Mouse (Mus musculus) intestine, embryonic 14.5 days (tissue): Measurements from ENCODE around the gene Myo1a. TPM values are rescaled to one million over a fixed set of nuclear protein-coding genes. Genes with fewer than 3 reads are reported as not detected.

Experiments
- ATAC-seq: fragments of 200-750 bp; cut with Nextera tagmentation; replicated peaks from 2 replicates; pipeline ENCODE4 v1.8.0; 2017; ENCODE audit warnings: low read depth, moderate number of reproducible peaks, moderate TSS enrichment, moderate library complexity; ENCODE audit not compliant: low FRiP score, low TSS enrichment
- DNase-seq: peaks from one replicate; pipeline ENCODE4 v3.0.0-alpha.2; 2018; ENCODE audit warnings: low spot score
- H3K27ac ChIP-seq: fragments of 300-500 bp; sonication (generic); 2 replicates; pipeline ENCODE4 v1.5.1; 2014; ENCODE audit warnings: low read depth, mild to moderate bottlenecking, control low read depth
- H3K27me3 ChIP-seq: fragments of 300-500 bp; sonication (generic); replicated peaks from 2 replicates; pipeline ENCODE4 v1.6.1; 2014; ENCODE audit warnings: low read length, control low read depth; ENCODE audit not compliant: control insufficient read depth, insufficient read depth
- H3K36me3 ChIP-seq: fragments of 300-500 bp; sonication (generic); 2 replicates; pipeline ENCODE4 v1.6.1; 2014; ENCODE audit warnings: low read length, control low read depth; ENCODE audit not compliant: control insufficient read depth, insufficient read depth
- H3K4me1 ChIP-seq: fragments of 300-500 bp; sonication (generic); replicated peaks from 2 replicates; pipeline ENCODE4 v1.6.1; 2014; ENCODE audit warnings: low read length, control low read depth, mixed read lengths; ENCODE audit not compliant: control insufficient read depth, insufficient read depth
- H3K4me2 ChIP-seq: fragments of 300-500 bp; sonication (generic); 2 replicates; pipeline ENCODE4 v1.6.1; 2014; ENCODE audit warnings: low read length
- H3K4me3 ChIP-seq: fragments of 300-500 bp; sonication (generic); 2 replicates; pipeline ENCODE4 v1.5.1; 2014; ENCODE audit warnings: low read depth, low read length, control low read depth, mixed read lengths
- H3K9ac ChIP-seq: fragments of 300-500 bp; sonication (generic); 2 replicates; pipeline ENCODE4 v1.6.1; 2014; ENCODE audit warnings: mild to moderate bottlenecking, low read length
- H3K9me3 ChIP-seq: fragments of 300-500 bp; sonication (generic); 2 replicates; pipeline ENCODE4 v1.6.1; 2016; ENCODE audit warnings: low read length, control low read depth; ENCODE audit not compliant: control insufficient read depth
- WGBS: fragments of 180-500 bp; shearing (Covaris S2); extraction: QIAGEN DNeasy Blood & Tissue Kit; methylation state at CpG from one replicate; pipeline ENCODE4 v1.1.7; 2014; 5-methylcytosine and 5-hydroxymethylcytosine counted together
- polyA plus RNA-seq: library from polyadenylated mRNA; unstranded; fragments of >200 nt; fragmentation: Nextera tagmentation; extraction: Ambion mirVana; gene quantifications from 2 replicates; pipeline ENCODE4 v1.2.1, GENCODE M21; 2014

Myo1a gene
- polyA plus RNA-seq, 1 experiment from 2014 or later, result 15.3 TPM

DNA sequence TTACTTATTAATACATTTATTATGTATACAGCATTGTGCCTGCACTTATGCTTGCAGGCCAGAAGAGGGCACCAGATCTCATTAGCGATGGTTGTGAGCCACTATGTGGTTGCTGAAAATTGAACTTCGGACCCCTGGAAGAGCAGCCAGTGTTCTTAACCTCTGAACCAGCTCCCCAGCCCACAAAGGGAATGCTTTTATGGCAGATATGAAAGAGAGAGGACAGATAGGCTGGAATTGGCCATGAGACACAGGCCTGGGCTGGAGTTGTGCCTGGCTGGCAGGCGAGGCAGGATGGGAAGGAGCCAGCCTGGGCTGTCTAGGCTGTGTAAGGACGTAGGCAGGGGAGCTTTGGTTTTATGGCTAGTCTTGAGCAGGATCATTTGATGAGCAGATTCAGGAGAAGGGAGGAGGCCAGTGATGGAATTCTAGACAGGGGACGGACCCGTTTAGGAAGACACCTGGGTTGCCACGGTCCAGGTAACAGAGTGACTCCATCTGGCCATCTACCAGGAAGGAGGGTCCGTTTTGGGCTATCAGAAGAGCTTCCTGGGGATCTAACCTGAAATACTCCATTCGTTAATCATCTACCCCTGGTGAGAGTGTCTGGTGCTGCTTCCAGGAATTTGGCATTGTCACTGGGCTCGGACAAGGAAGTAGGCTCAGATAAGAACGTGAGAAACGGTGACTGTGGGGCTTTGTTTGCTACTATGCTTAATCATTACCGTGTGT is 33.3 kb downstream of the Myo1a start:
- Histone ChIP-seq H3K9ac (peak overlapping the region; percentile 96; the same call in 1 of the 2 replicates), H3K4me1 (peaks cover 18% of the 10 kb centered on the region), H3K4me2 (peak overlapping the region; percentile 49), H3K27ac (peak overlapping the region; percentile 79), H3K9me3 (no peaks in the 10 kb centered on the region), H3K36me3 (peaks cover 20% of the 10 kb centered on the region), H3K4me3 (peak overlapping the region; percentile 87; the same call in 1 of the 2 replicates), H3K27me3 (no peaks in the 10 kb centered on the region)
- peak; percentile 28 for ATAC-seq
- 40% methylated on average over 13 of the region's 13 CpGs for WGBS
- DNase-seq, result peak; percentile 69

DNA sequence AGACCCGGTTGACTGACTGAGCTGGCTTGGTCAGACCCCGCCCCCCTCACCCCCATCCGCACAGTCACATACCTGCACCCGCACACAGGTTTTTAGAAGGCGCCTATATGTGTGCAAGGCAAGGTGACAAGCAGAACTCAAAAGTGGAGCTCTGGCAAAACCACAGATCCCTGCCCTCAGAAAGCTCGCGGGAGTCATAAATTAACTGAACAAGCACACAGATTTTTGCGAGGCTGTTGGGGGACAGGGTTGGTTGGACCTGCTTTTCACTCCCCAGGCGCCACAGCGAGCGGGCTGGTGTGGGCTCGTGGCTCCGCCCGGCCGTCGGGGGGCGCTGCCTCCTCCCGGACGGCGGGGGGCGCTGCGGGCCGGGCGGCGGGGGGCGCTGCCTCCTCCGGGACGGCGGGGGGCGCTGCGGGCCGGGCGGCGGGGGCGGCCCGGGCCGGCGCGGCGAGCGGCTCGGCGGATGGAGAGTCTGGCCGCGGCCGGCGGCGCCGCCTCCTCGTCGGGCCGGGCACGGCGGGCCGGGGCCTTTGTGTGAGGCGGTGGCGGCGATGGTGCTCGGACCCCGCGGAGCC is 34.2 kb downstream of the Myo1a start, which contains the start of gene Zbtb39:
Gene Zbtb39, plus strand, starts transcription at position 456 of the 578 bp plus-strand sequence.
- Histone ChIP-seq H3K4me2 (peak within 1 kb of the TSS; percentile 86), H3K9me3 (no peaks in the 10 kb centered on the region), H3K36me3 (peaks cover 28% of the 10 kb centered on the region), H3K4me3 (peak within 1 kb of the TSS; percentile 87), H3K27ac (peak within 1 kb of the TSS; percentile 79), H3K27me3 (no peaks in the 10 kb centered on the region), H3K9ac (peak within 1 kb of the TSS; percentile 96), H3K4me1 (peaks cover 18% of the 10 kb centered on the region)
- 2% methylated on average over 29 of the region's 61 CpGs for WGBS
- peak; percentile 89 for DNase-seq
- ATAC-seq, result peak; percentile 74

DNA sequence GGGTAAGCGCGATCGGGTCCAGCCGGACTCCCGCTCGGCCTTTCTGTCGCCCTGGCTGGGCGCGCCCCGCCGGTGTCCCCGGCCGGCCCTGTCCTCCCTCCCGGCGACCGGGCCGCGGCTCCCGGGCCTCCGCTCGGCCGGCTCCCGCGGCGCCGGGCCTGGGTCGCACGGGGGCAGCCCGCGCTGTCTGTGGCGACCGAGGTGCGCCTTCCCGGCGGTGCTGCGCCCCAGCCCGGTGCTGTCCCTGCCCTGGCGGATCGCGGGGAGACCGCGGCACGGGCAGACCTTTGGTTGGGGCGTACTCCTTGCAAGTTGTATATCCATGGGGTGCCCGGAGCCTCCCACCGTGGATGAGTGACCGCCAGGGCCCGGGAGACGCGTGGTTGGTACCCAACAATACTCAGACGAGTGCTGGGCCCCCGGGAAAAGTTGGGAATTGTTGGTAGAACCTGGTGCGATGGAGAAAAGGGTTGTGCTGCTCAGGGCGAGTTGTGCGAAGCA is 34.7 kb downstream of the Myo1a start:
- Histone ChIP-seq H3K4me1 (peaks cover 18% of the 10 kb centered on the region), H3K4me3 (peak overlapping the region; percentile 87), H3K27ac (peak overlapping the region; percentile 79), H3K36me3 (peaks cover 34% of the 10 kb centered on the region), H3K4me2 (peak overlapping the region; percentile 86), H3K27me3 (no peaks in the 10 kb centered on the region), H3K9me3 (no peaks in the 10 kb centered on the region), H3K9ac (peak overlapping the region; percentile 96)
- WGBS, result under 1% methylated on average over 33 of the region's 55 CpGs
- peak; percentile 79 for DNase-seq
- ATAC-seq, result peak; percentile 59

DNA sequence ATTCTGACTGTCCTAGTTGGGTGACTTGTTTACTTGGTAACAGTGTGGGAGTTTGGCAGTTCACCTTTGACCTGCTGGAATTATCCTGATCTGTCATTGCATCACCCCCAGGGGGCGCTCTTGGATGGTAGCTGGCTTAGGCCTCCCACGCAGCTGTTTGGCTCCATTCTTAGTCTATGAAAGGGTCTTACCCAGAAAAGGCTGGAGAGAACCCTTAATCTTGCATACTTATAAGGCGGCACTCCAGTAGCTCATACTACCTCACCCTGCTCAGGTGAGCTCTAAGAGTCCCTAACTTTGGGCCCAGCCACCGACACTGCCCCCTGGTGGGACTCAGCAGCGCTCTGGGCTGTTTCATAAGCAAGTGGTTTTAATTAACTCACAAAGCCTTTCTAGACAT is 39.7 kb downstream of the Myo1a start:
- H3K4me2 ChIP-seq, result no peak overlapping the region
- H3K9ac ChIP-seq, result no peak overlapping the region
- DNase-seq (peak; percentile 69), ATAC-seq (no peak)
- H3K27me3 ChIP-seq, result no peaks in the 10 kb centered on the region
- H3K4me1 ChIP-seq, result peaks cover 22% of the 10 kb centered on the region
- WGBS, result 68% methylated on average over 5 of the region's 5 CpGs
- no peak overlapping the region for H3K4me3 ChIP-seq
- no peaks in the 10 kb centered on the region for H3K9me3 ChIP-seq
- H3K27ac ChIP-seq, result no peak overlapping the region
- H3K36me3 ChIP-seq, result peaks cover 55% of the 10 kb centered on the region

DNA sequence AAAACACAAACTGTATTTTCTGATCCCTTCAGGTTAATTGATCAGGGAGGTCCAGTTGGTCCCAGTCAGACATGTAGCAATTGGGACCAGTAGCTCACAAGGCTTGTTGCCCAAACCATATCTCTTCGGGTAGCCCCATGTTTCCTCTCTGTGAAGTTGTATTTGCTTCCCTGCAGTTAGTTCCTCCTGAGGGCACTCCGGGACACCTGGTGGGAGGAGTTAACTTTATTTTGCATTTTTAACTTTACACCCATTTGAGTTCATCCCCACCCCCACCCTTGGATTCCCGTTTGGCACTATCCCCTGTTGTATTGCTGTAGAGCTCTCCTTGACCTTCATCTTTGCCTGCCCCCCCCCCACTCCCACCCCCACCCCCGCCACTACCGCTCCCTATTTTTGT is 40.9 kb downstream of the Myo1a start:
- no peak for ATAC-seq
- no peaks in the 10 kb centered on the region for H3K27me3 ChIP-seq
- peaks cover 55% of the 10 kb centered on the region for H3K36me3 ChIP-seq
- H3K9ac ChIP-seq, result no peak overlapping the region
- no peak overlapping the region for H3K4me3 ChIP-seq
- no peaks in the 10 kb centered on the region for H3K9me3 ChIP-seq
- no peak overlapping the region for H3K27ac ChIP-seq
- no peak overlapping the region for H3K4me2 ChIP-seq
- WGBS, result 79% methylated on average over 5 of the region's 5 CpGs
- DNase-seq, result no peak
- peaks cover 13% of the 10 kb centered on the region for H3K4me1 ChIP-seq

DNA sequence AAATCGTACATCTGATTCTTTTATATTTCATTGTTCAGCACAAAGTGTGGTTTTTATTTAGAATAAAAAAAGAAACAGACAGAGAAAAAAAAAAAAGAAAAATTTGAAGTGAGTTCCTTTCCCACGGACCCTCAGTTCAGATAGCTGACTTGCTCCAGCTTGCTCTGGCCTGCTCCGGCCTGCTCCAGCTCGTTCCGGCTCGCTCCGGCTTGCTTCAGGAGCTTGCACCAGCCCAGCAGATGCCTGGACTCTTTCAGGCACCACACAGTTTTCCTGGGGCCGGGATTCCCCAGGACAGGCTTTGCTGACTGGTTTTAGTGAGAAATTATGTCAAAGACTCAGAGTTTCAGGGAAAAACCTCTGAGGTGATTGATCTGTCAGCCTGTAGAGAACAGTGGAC is 42.3 kb downstream of the Myo1a start:
- no peak for DNase-seq
- 84% methylated on average over 8 of the region's 8 CpGs for WGBS
- H3K27me3 ChIP-seq, result no peaks in the 10 kb centered on the region
- H3K9me3 ChIP-seq, result no peaks in the 10 kb centered on the region
- no peak for ATAC-seq
- H3K36me3 ChIP-seq, result peaks cover 46% of the 10 kb centered on the region
- H3K27ac ChIP-seq, result no peak overlapping the region
- H3K4me2 ChIP-seq, result no peak overlapping the region
- H3K9ac ChIP-seq, result no peak overlapping the region
- H3K4me3 ChIP-seq, result no peak overlapping the region
- H3K4me1 ChIP-seq, result peaks cover 10% of the 10 kb centered on the region; the same call in 1 of the 2 replicates

DNA sequence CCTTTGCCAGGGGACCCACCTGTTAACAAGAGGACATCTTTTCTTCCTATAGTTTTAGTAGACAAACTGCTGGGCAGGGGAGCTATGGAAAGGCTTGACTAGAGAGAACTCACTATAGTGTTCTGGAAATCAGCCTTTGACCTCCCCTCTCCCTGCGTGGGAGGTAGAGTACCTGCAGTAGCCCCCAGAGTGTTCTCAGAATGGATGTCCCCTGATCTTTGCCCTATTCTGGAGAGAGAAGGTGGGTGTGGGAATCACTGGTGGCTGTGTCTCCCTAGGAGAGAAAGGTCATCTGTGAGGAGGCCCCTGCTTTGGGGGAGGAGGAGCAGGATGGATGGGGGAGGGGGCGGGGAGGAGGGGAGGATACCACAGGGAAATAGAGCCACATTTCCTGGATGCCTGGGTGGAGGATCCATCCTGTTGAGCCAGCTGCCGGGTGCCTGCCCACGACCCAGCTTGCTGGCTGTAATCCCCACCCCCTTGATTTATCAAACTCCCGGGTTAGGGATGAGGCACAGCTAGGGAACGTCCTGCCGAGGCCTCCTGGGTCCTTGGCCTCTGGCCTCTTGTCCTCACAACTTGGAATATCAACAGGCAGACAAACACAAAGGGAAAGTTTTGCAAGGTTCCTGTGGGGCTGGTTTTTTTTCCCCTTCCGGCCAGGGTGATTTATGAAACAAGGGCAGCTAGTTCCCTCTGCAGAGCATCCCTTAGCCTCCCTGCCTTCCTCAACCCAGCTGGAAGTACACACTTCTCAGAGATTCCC is 44.1 kb downstream of the Myo1a start:
- 4% methylated on average over 7 of the region's 8 CpGs for WGBS
- DNase-seq (no peak), ATAC-seq (no peak; the same call in 1 of the 2 replicates)
- Histone ChIP-seq H3K4me1 (peaks cover 10% of the 10 kb centered on the region; the same call in 1 of the 2 replicates), H3K9me3 (no peaks in the 10 kb centered on the region), H3K4me3 (no peak overlapping the region), H3K36me3 (peaks cover 28% of the 10 kb centered on the region), H3K27ac (no peak overlapping the region), H3K27me3 (no peaks in the 10 kb centered on the region), H3K9ac (no peak overlapping the region), H3K4me2 (peak overlapping the region; percentile 31)

DNA sequence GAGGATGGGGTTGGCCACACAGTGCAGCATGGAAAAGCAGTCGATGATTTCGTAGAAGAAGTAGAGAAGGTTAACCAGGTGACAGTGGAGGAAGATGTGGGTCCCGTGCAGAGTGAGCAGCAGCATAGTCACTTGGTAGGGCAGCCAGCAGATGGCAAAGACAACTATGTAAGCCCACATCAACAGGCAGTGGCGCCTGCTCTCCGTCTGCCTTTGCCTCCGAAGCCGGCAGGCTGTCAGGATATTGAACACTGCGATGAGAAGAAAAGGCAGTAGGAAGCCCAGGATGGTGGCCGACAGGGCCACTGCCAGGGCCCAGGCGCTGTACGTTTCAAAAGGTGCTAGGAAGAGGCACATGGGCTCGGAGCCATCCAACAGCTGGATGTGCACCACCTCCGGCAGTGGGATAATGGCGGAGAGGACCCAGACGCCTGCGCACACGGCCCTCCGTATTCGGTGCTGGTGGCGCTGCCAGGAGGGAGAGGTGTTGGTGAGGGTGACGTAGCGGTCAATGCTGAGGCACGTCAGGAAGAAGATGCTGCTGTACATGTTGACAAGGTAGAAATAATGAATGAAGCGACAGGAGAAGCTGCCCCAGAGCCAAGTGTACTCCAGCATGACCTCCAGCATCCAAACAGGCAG is 45.3 kb downstream of the Myo1a start:
- no peak for ATAC-seq

More for the DNA sequence above, 45.3 kb downstream of the Myo1a start:
- Histone ChIP-seq H3K4me1 (peaks cover 10% of the 10 kb centered on the region; the same call in 1 of the 2 replicates), H3K4me3 (no peak overlapping the region), H3K9ac (no peak overlapping the region), H3K4me2 (peak overlapping the region; percentile 31), H3K27ac (no peak overlapping the region), H3K9me3 (no peaks in the 10 kb centered on the region), H3K27me3 (no peaks in the 10 kb centered on the region), H3K36me3 (peaks cover 16% of the 10 kb centered on the region)
- 56% methylated on average over 24 of the region's 24 CpGs for WGBS
- no peak for DNase-seq
